Mouse (Mus musculus) kidney, adult 11 months (tissue): ENCODE measurements at regions not wholly inside any gene's neighbourhood (a gene's known extent, or its start where the extent isn't known, plus 50 kb on each side); places are given as distances from the start of the nearest gene placed in this dataset.

Source experiments
- DNase-seq: peaks from one replicate; pipeline ENCODE4 v3.0.0; 2022

DNA sequence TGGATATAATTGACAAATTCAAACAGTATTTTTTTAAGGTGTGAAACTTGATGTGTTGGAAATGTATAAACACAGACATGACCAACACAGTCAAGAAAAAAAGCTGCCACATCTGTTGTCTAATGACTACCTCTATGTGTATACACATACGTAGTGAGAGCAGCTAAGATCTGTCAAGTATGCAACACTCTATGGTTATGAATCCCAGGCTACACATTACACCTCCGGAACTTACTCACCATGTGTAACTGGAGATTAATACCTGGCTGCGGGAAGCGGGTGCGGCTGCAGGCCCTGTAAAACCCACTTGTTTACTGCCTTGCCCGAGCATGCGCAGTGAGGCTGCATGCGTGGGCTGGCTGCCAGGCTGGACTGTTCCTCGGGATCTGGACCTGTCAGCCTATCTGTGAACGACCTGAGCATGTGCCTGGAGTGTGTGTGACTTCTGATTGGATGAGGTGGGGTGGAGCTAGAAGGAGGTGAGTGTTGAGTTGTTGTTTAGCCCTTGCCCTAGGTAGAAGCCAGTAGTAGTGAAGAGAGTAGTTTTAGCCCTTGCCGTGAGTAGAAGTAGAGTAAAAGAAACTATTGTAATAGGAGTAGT lies 211.1 kb downstream of the Sp3 start:
- no peak for DNase-seq

DNA sequence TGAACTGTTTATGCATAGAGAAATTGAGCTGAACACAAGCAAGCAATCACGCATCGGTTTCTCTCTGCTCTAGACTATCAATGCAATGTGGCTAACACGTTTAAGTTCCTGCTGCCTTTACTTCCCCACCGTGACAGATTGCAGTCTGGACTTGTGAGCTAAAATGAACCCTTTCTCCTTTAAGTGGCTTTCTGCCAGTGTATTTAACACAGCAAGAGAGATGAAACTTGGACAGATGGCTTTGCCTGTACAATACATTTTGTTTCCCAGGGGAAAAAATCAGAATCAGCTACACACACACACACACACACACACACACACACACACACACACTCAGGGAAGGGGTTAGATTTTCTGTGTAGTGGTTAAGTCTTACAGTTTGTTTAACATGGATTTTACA lies 206.8 kb downstream of the Sp3 start:
- no peak for DNase-seq

DNA sequence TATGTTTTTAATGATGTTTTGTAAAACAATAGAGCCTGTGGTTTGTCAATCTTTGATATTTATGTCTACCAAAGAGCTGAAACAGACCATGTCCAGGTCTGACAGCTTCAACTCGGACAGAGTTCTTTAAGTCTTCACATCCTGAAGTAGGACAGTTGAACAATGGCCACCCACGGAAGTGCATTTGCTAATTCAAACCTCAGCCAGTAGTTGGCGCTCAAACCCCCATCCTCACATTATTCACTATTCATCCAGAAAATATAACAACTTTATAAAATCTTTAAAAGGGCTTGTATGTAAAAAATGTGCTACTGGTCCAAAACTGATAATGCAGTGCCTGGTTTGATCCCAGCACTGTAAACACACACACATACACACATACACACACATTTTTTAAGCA lies 202.9 kb downstream of the Sp3 start:
- DNase-seq = no peak

DNA sequence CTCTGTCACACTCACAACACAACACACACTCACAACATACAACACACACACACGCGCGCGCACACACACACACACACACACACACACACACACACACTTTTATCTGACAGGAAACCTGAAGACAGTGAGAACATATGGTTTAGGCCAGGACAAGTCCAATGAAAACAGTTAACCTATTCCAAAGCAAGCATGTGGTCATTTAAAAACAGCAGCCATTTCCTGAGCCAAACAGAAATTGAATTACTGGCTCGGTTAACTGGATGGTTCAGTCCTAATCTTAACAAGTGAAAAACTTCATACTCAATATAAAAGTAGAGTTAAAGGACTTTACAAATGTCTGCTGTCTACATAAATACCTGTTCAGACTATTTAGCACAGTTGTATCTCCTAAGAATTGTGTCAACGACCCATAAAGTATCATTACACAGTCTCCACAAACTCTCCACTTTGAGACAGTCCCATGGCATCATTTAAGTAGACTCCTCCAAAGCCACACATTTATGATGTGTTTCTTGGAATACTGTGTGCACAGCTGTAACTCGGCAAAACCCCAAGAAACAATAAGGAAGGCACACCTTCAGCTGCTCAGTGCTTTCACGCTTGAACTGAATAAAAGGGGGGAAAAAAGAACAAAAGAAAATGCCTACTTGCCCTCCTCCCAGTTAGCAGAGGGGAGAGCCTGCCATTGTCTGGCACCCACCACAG lies 202.3 kb downstream of the Sp3 start:
- no peak for DNase-seq

DNA sequence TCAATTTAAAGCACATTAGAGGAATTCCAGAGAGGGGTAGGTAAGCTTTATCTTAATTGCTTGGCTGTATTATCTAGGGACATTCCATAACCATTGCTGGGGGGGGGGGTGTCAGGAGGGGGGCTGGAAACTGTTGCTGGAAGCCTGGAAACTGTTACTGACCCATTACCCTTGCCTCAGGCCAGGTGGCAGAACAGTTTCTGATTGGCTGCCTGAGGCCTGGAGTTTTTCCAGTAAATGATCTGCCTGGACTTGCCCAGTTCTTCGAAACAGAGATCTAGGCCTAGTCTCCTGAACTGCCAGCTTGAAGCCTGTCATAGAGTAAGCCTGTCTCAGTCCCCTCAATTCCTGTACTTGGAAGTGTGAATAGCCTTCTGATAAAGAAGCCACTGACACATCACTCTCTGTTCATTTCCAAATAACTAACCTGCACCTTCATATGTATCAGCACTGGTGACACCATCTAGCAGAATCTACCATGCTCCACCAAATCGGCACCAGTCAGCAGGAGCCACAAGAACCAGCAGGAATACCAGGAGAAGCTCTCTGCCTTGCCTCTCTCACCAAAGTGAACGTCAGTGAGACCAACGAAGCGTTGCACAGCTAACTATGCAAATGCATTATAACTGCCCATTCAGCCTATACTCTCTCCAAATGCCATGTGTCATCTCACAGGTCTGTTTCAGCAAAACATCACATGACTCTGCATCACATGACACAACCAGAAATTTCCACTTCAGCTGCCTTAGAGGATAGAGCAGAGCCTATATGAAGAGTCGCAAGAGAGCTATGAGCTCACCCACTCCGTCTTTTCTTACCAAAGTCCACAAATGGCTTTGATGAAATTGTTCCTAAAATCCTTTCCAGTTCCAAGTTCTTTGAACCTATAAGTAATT lies 200.7 kb downstream of the Sp3 start:
- DNase-seq = no peak

DNA sequence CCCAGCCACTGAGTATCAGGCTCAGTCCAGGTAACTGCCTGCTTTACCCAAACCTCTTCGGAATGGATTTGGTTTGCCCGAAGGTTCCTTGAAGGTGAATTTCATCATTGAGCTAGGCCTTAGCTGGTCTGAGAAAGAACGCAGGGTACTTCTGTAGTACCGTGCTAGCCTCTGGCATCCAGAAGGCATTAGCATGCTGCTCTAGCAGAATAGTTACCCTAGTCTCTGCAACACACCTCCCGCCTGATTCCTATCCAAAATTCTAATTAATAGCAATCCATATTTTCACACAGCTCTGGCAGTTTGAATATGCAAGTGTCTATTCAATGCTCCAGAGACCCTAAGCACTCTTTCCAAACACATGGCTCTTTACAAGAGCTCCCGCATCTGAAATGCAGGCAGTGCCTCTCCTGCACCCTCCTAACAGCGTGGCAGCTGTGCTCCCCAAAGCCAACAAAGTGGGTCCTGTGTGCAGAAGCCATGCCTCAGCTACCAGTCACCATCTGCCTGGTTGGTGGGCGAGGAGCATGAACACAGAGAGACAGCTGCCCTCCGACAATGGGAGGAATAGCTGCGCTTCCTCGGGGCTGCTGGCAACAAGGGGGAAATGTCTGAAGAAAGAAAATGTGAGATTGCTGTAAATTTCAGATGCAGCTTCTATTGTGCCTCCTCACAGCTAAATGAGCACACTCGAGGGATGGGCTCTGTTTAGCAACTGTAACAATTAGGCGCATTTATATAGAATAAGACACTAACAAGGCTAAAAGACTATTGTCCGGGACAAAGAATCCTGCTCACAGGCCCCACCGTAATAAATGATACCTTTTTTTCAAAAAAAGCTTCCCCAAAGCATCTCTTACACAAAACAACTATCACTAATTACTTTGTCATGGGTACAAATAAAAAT lies 198.6 kb downstream of the Sp3 start:
- DNase-seq = no peak

DNA sequence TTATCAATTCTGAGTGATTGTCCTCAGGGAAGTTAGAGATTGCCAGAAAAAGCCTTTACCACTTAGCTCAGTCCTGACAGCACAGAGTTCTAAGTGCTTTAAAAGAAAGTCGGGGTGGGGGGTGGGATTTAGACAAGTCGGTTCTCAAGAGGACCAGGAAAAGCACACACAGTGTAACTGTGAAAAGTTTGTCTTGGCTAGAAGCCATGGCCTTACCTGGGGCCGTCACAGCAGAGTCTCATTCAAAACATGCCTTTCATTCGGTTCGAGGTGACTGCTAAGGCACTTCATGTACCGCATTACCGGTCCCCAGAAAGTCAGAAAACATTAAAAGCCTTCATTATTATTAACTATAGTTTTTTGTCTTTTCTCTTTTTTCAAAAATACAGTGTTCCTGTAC lies 197.9 kb downstream of the Sp3 start:
- DNase-seq = peak; percentile 21

DNA sequence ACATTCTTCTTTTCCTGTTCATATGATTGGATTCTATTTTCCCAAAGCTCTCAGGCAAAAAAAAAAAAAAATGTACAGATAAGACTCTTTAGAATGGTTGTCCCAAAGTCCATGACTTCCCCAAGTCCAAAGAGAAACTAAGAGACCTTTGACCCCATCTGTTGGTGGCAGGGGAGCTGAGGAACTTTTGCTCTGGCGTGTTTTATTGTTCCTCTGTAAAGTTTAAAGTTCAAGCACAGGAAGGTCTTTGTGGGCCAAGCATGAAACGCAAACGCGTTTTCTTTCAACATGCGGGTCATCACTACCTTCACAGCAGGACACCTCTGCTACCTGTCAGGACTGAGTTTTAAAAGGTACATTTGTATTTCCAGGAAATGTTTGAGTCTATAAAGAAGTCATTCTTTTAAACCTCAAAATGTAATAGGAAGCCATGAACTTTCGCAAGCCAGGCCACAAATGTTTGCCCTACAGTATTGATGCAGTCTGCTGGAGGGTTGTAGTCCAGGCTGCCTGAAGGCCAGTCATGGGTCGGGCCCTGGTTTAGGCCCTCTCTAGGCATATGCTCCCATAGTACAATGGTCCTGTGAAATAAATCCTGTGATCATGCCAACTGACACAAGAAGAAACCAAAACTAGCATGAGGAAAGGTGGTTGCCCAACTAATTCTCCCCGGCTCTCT lies 194.7 kb downstream of the Sp3 start:
- peak; percentile 15 for DNase-seq

DNA sequence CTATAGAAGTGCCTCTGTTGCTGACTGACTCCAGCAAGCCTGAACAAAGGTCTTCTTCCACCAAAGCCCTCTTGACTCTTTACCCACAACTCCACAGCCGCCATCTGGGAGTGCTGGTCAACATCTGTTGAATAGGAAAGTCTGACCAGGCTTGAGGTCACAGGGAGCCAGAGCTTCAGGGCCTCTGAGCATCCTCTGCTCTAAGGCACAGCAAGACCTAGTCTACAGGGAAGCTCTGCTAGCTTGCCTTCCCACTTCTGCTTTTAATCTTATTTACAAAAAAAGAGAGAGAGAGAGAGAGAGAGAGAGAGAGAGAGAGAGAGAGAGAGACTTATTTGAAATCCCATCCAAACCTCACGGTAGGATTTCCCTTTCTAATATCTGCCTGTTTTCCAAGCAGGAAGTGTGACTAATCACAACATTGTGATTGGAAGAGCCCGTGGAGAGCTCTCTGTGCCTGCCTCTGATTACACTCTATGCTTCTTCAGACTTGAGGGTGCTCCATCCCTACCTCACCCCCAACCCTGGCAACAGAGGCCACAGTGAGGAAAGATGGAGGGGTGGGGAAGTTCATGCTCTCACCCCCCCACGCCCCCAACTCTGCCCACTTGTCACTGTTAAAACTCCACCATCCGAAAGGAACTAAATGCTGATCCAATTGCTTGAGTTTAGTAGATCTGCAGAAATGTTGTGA lies 194.1 kb downstream of the Sp3 start:
- DNase-seq = no peak

DNA sequence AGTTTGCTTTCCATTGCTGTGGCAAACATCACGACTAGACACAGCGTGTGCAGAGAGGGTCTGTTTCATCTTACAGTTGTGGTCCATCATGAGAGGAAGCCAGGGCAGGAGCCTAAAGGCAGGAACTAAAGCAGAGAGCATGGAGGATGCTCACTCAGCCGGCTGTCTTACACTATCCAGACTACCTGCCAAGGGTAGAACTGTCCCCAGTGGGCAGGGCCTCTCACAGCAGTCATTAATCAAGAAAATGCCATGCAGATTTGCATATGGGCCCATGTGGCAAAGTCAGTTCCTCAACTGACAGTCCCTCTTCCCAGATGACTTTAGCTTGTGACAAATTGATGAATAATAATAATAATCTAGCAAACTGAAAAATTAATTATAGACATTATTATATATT lies 192.6 kb downstream of the Sp3 start:
- no peak for DNase-seq

DNA sequence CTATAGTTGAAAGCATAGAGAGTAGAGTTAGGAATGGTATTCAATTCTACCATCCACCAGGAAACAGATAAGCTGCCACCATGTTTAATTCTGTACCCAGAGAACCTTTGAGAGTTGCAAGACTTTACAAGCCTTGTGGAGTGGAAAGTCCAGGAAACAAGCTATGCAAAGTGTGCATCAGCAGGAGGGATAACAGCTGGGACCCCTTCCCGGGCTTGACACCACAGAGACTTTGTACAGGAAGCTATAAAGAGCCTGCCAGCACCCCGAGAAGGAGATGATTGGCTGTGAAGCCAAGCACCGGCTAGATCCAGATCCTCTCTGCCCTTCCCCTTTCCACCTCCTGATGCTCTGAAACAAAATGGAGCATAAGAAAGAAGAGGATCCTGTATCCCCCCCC lies 188.8 kb downstream of the Sp3 start:
- DNase-seq = no peak

DNA sequence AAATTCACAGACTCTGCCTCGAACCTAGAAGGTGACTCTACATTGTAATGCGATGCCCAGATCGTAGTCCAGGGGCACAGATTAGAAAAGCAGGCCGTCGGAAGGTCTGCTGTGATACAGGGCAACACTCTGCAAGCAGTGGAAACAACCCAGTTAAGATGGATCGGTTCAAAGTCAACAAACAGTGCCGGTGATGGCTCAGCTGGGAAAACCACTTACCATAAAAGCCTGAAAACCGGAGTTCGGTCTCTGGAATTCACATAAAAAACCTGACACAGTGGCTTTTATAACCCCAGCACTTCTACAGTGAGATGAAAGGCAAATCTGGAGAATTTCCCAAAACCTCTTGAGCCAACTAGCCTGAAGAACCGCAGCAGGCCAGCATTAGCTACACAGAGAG lies 186.8 kb downstream of the Sp3 start:
- no peak for DNase-seq

DNA sequence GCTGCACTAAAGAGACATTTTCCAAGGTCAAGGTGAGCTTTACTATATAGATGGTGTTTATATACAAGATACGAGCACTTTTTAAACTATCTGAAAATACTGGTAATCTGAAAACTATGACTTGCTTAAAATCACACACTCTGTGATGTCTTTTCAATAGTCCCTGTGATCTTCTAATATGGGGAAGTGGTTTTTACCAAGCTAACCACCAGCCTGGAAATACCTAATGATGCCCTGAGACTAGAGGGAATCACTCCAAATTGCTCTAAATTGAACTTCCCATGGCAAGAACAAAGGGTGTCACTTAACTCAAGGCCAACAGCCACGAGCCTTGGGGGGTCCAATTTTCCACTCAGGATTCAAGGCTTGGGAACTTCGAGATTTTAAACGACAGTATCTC lies 185.7 kb downstream of the Sp3 start:
- DNase-seq = no peak

DNA sequence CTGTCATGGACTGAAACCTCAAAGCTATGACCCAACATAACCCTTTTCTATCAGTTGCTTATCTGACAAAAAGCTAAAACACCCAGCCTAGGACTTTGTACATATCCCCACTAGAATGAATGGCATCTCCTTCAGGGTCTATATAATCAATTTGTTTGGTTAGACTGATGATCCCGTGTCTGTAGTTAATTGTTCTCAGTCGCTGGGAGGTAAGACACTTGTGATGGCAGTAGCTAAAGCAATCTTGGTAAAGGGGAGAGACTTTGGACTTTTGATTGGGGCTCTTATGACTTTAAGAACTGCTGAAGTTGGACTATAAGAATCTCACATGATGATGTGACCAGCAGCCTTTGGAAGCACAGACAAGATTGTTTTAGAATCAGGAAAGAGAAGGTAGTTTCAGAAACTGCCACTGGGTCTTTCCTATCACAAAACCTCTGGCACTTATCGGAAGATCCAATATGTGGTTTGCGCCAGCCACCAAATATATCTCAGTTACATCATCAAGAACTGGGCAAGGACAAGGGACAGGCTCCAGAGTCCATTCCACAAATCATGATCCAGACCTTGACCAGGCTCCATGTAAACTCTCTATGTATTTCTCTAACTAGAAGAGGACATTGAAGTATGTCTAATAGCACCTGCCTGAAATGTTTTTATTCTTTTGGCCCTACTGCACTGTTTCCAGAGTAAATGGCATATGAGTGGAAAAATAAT lies 183.1 kb downstream of the Sp3 start:
- no peak for DNase-seq

DNA sequence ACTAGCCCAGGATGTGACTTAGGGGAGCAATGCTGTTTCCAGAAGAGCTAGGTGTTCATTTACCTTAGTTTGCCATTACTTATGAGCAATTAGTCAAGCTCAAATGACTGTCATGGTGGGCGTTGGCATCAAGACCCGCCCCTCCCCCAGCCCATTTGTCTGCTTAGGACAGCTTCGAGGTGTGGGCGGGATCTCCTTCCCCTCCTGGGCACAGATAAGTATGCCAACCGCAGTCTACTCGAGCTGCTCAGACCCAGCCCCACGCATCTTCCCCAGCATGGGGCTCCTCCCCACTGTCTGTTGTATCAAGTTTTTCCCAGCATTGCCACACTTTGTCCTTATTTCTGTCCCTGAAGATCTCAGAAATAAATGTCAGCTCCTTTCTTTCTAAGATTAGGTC lies 179.6 kb downstream of the Sp3 start:
- no peak for DNase-seq

DNA sequence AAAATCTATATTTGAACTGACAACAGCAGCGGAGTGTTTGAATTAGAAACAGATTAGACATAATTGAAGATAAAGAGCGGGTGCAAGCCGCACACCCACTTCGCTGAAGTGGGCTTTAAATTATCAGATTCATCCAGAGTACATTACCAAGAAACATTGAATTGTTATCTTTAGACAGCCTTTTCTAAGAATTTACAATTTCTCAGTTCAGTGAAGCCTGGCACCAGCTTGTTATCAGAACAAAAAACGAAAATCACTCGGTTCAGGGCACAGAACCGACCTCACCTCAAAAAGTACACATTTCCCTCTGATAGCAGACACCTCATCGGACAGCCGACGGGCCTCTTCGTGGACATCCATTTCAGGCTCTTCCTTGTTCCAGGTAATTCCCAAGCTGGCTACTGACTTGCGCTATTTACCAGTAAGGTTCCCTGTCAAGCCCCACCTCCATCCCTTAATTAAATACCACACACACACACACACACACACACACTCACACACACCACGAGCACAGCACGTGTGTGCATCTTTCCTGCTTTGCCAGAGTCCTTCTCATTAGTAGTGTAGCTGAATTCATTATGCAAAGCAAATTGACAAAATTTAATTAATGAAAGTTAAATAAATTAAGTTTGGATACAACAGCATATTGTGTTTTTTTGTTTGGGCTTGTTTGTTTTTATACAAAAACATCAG lies 166.8 kb downstream of the Sp3 start:
- DNase-seq = no peak

DNA sequence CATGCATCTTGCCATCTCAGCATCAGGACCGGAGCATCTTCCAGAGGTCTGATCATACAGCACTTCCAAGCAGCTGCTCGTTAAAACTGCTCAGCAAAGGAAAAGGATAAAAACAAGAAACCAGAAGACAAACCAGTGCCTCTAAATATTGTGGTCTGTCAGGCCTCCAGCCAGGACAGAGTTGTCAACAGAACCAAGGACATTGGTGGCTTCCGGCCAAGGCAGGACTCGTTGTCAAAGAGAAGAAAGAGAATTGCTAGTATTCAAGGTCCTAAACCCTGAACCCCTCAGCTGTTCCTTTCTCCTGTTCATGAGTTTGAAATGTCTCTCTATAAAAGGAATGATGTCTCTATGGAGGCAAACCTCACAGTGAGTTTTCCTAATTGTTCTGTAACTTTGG lies 155.0 kb downstream of the Sp3 start:
- DNase-seq = no peak

DNA sequence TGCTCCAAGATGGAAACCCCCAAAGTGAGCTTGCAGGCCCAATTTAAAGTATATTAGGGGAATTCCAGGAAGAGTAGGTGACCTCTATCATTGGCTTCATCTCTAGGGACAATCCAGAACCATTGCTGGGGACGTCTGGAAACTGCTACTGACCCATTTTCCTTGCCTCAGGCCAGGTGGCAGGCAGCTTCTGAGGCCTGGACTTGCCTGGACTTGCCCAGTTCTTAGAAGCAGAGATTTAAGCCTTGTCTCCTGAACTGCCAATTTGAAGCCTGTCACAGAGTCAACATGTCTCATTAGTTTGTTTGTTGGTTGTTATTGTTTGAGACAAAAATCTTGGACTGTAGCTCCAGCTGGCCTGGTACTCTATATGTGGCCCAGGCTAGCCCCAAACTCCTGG lies 151.1 kb downstream of the Sp3 start:
- no peak for DNase-seq

DNA sequence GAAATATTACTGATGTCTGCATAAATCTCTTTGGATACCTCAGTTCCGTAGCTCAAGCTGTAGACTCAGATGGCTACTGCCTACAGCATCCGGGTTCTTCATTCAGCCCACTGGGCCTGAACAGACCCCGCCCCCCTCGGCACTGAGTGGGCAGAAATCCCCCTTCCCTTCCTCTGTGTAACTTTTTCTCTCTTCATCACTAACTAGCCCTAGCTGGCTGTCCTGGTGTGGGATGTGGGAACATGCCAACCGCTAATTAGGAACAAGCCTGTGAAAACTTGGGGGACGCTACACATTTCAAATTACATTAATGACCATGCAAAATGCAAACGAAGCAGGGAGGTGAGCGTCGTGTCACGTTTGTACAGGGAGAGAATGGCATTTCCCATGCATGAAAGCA lies 147.5 kb downstream of the Sp3 start:
- no peak for DNase-seq

DNA sequence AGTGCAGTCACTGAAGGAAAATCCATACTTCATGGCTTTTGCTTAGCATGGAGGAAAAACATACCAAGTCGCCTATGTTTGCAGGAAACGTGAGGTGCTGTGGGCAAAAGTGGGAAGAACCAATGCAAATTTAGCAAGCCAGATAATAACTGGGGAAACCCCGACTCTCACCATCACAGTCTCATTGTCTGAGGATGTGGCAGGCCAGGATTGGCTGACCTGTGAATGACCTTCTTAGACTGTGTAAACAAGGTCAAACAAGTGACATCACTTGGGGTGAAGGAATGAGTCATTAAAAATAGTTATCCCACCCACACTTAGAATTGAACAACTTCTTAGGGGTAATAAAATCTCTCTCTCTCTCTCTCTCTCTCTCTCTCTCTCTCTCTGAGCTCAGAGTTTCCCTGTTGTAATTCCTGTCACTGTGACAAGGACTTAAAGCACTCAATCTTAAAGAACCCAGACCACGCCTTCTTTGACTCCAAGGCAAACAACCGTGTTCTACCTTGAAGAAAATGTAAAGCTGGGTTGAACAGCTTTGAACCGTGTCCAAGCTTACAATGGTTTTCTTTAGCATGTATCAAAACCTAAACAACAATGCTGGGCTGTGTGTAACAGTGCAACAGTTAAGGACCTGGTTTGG lies 142.0 kb downstream of the Sp3 start:
- no peak for DNase-seq
